Mouse (Mus musculus) liver, postnatal 0 days (tissue): Measurements from ENCODE around the gene Lck.
A peak's percentile ranks its signal among the peaks of the same experiment; 100 is the strongest.

Experiments
- CTCF ChIP-seq: sonication (generic); IDR thresholded peaks from 2 replicates; pipeline ENCODE4 v1.5.1; 2016; ENCODE audit warnings: antibody characterized with exemption, low read depth
- EP300 ChIP-seq: IDR thresholded peaks from 2 replicates; pipeline ENCODE4 v1.6.1; 2016; ENCODE audit warnings: antibody characterized with exemption, low read depth, mild to moderate bottlenecking

DNA sequence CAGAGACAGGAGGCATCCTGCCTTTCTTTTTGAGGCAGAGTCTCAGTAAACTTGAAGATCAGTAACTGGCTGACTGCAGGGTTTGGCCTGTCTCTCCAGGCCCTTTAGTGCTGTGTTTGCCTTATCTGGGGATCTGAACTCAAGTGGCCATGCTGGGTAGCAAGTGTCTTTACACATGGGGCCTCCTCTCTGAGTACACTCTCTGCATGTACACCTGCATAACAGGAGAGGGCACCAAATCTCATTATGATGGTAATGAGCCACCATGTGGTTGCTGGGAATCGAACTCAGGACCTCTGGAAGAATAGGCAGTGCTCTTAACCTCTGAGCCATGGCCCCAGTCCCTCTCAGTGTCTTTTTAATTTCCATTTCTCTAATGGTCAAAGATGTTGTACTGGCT, 8.8 kb upstream of the Lck start:
- TF ChIP-seq CTCF = peak; percentile 20; the same call in 1 of the 2 replicates
- TF ChIP-seq EP300 = no peak
